7 mouse cellular contexts compared by ENCODE assay signal in the genomic region with DNA sequence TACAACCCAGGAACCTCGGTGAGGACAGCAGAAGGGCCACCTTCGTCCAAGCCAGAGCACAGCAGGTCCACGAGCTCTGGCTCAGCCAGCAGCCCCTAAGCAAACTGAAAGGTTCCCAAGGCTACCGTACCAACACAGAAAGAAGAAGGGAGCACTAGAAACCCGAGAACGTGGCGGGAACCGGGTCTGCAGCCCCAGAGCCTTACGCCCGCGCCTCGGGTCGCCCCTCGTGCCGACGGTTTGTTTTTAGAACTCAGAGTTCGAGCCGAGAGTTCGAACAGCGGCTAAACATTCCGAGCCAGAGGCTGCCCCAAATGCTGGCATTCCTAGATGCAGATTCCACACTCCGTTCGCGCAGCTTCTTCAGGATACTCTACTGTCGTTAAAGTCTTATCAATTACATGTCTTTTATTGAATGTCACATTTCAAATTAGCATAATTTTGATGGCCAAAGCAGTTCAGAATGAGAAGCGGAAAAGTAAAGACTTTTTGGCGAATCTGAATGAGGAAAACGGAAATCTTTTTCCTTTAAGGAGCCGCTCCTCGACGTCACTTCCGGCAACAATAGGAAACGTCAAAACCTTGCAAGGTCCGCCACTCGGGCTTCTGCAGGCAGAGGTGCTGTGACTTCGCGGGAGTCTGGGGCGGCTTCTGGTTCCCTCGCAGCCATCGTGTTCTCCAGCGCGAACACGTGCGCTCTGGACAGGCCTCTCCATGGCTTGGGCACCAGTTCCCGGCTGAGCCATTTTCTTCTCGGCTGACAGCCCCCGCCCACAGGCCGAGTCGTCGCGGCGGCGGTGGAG. TPM values are rescaled to one million over a fixed set of nuclear protein-coding genes. Genes with fewer than 3 reads are reported as not detected.
DNase-seq lines count a peak whose midpoint lies in the region; ATAC-seq lines count a peak whose summit lies in the region.

A gene (minus strand): TSS at position 490 of the 803 bp plus-strand sequence.
A gene (plus strand): TSS at position 533 of the 803 bp plus-strand sequence.

- H3K9ac ChIP-seq in embryonic facial prominence, embryonic 11.5 days (replicated peaks; ENCODE audit: low read length): peak within 1 kb of the TSS; percentile 79
- H3K9ac ChIP-seq in midbrain, embryonic 13.5 days (replicated peaks): peak within 1 kb of the TSS; percentile 83

- no peaks in the 10 kb centered on the region for H3K4me1 ChIP-seq in embryonic facial prominence, embryonic 11.5 days (ENCODE audit: control insufficient read depth, insufficient read depth, low read length)
- peaks cover 14% of the 10 kb centered on the region for H3K4me1 ChIP-seq in limb, embryonic 10.5 days
- peaks cover 18% of the 10 kb centered on the region for H3K4me1 ChIP-seq in midbrain, embryonic 13.5 days (replicated peaks)

- no peaks in the 10 kb centered on the region for H3K27me3 ChIP-seq in embryonic facial prominence, embryonic 11.5 days (ENCODE audit: control insufficient read depth, insufficient read depth, low read length)
- H3K27me3 ChIP-seq in limb, embryonic 10.5 days (ENCODE audit: low read depth, poor library complexity, severe bottlenecking): no peaks in the 10 kb centered on the region
- H3K27me3 ChIP-seq in midbrain, embryonic 13.5 days: no peaks in the 10 kb centered on the region

- H3K9me3 ChIP-seq in embryonic facial prominence, embryonic 11.5 days (replicated peaks; ENCODE audit: control insufficient read depth, low read length): no peaks in the 10 kb centered on the region
- no peaks in the 10 kb centered on the region for H3K9me3 ChIP-seq in limb, embryonic 10.5 days (replicated peaks)
- H3K9me3 ChIP-seq in midbrain, embryonic 13.5 days: no peaks in the 10 kb centered on the region

- peak; percentile 88 for DNase-seq in adrenal gland, postnatal 14 days
- peak; percentile 93 for DNase-seq in embryonic facial prominence, embryonic 11.5 days (ENCODE audit: low spot score)
- DNase-seq in kidney, adult 11 months: peak; percentile 79
- peak; percentile 84 for DNase-seq in limb, embryonic 10.5 days (ENCODE audit: low spot score)
- peak; percentile 63 for DNase-seq in spleen, adult 12 weeks (ENCODE audit: low spot score)

- H3K36me3 ChIP-seq in embryonic facial prominence, embryonic 11.5 days (replicated peaks; ENCODE audit: control insufficient read depth, insufficient read depth, low read depth, low read length): no peaks in the 10 kb centered on the region
- peaks cover 8% of the 10 kb centered on the region; the same call in 1 of the 2 replicates for H3K36me3 ChIP-seq in limb, embryonic 10.5 days
- peaks cover 6% of the 10 kb centered on the region; the same call in 1 of the 2 replicates for H3K36me3 ChIP-seq in midbrain, embryonic 13.5 days

- peak within 1 kb of the TSS; percentile 59; the same call in 1 of the 2 replicates for H3K27ac ChIP-seq in embryonic facial prominence, embryonic 11.5 days (replicated peaks; ENCODE audit: low read depth, low read length)
- peak within 1 kb of the TSS; percentile 93 for H3K27ac ChIP-seq in limb, embryonic 10.5 days
- H3K27ac ChIP-seq in midbrain, embryonic 13.5 days: peak within 1 kb of the TSS; percentile 87

- under 1% methylated on average over 53 of the region's 53 CpGs for WGBS in embryonic facial prominence, embryonic 11.5 days
- WGBS in limb, embryonic 10.5 days: under 1% methylated on average over 53 of the region's 53 CpGs
- WGBS in midbrain, embryonic 13.5 days: under 1% methylated on average over 53 of the region's 53 CpGs

- ATAC-seq in embryonic facial prominence, embryonic 11.5 days (replicated peaks; ENCODE audit: insufficient number of reproducible peaks, low FRiP score, low TSS enrichment, low read depth): peak; percentile 91
- peak; percentile 73 for ATAC-seq in granulocyte monocyte progenitor cell, adult 5-6 weeks (replicated peaks; ENCODE audit: poor library complexity, severe bottlenecking)
- ATAC-seq in midbrain, embryonic 13.5 days: peak; percentile 95

- peak within 1 kb of the TSS; percentile 48 for H3K4me2 ChIP-seq in embryonic facial prominence, embryonic 11.5 days (ENCODE audit: low read depth, low read length)
- H3K4me2 ChIP-seq in midbrain, embryonic 13.5 days (replicated peaks): peak within 1 kb of the TSS; percentile 75

- H3K4me3 ChIP-seq in embryonic facial prominence, embryonic 11.5 days (ENCODE audit: low read depth, low read length): peak within 1 kb of the TSS; percentile 93
- peak within 1 kb of the TSS; percentile 91 for H3K4me3 ChIP-seq in limb, embryonic 10.5 days
- peak within 1 kb of the TSS; percentile 84 for H3K4me3 ChIP-seq in midbrain, embryonic 13.5 days (replicated peaks)

RNA-seq across cellular contexts. Expression of the first gene that starts in this region (rescaled TPM):
- 22.5 and 24.8 TPM in 2 replicates for total RNA-seq in adrenal gland, postnatal 14 days (2021)
- 37.0 and 39.8 TPM in 2 replicates for polyA plus RNA-seq in embryonic facial prominence, embryonic 11.5 days (2014; fragmentation: Nextera tagmentation; extraction: Ambion mirVana)
- 47.2 and 56.2 TPM in 2 replicates for total RNA-seq in granulocyte monocyte progenitor cell, adult 5-6 weeks (2014; fragmentation: Nextera tagmentation)
- 55.1 and 58.4 TPM in 2 replicates for total RNA-seq in granulocyte monocyte progenitor cell, adult 5-6 weeks (2017)
- polyA plus RNA-seq in limb, embryonic 10.5 days (2016; fragmentation: Nextera tagmentation; extraction: Ambion mirVana): 38.3 and 43.2 TPM in 2 replicates
- polyA plus RNA-seq in midbrain, embryonic 13.5 days (2015; fragmentation: Nextera tagmentation; extraction: Ambion mirVana): 31.1 and 34.2 TPM in 2 replicates

RNA-seq across cellular contexts. Expression of the second gene that starts in this region (rescaled TPM):
- 53.9 and 58.1 TPM in 2 replicates for total RNA-seq in adrenal gland, postnatal 14 days (2021)
- 35.9 and 41.7 TPM in 2 replicates for polyA plus RNA-seq in embryonic facial prominence, embryonic 11.5 days (2014; fragmentation: Nextera tagmentation; extraction: Ambion mirVana)
- 6.0 and 10.7 TPM in 2 replicates for total RNA-seq in granulocyte monocyte progenitor cell, adult 5-6 weeks (2014; fragmentation: Nextera tagmentation)
- 7.8 and 9.5 TPM in 2 replicates for total RNA-seq in granulocyte monocyte progenitor cell, adult 5-6 weeks (2017)
- polyA plus RNA-seq in limb, embryonic 10.5 days (2016; fragmentation: Nextera tagmentation; extraction: Ambion mirVana): 39.2 and 39.5 TPM in 2 replicates
- polyA plus RNA-seq in midbrain, embryonic 13.5 days (2015; fragmentation: Nextera tagmentation; extraction: Ambion mirVana): 40.0 and 41.5 TPM in 2 replicates

Comparison
In these comparisons a context has a peak if more than half of its experiments do, and no peak if none do; other contexts are left out.
1. Peak in every context shown above with its lines: DNase-seq, ATAC-seq, H3K4me3 ChIP-seq and H3K27ac ChIP-seq.